Mouse (Mus musculus): ENCODE measurements at regions not wholly inside any gene's neighbourhood (a gene's known extent, or its start where the extent isn't known, plus 50 kb on each side); places are given as distances from the start of the nearest gene placed in this dataset.
"Not testable (repeated sequence)": the region's sequence is repeated elsewhere in the genome, so short reads cannot be mapped to it uniquely, and the experiment has no call there.

GRCm38 (mm10) chr12:79984985-79985747 lies 127.6 kb downstream of the Zfp36l1 start:
- Histone ChIP-seq H3K4me1 (peaks cover 55% of the 10 kb centered on the region), H3K9me3 (no peaks in the 10 kb centered on the region), H3K9ac (no peak overlapping the region), H3K36me3 (no peaks in the 10 kb centered on the region), H3K27ac (peak overlapping the region; percentile 54; the same call in 1 of the 2 replicates), H3K4me3 (no peak overlapping the region), H3K27me3 (no peaks in the 10 kb centered on the region), H3K4me2 (no peak overlapping the region)
- no peak for ATAC-seq (ENCODE audit: insufficient number of reproducible peaks, low FRiP score, low TSS enrichment, low read depth)
- WGBS, result 54% methylated on average over 5 of the region's 5 CpGs

DNA sequence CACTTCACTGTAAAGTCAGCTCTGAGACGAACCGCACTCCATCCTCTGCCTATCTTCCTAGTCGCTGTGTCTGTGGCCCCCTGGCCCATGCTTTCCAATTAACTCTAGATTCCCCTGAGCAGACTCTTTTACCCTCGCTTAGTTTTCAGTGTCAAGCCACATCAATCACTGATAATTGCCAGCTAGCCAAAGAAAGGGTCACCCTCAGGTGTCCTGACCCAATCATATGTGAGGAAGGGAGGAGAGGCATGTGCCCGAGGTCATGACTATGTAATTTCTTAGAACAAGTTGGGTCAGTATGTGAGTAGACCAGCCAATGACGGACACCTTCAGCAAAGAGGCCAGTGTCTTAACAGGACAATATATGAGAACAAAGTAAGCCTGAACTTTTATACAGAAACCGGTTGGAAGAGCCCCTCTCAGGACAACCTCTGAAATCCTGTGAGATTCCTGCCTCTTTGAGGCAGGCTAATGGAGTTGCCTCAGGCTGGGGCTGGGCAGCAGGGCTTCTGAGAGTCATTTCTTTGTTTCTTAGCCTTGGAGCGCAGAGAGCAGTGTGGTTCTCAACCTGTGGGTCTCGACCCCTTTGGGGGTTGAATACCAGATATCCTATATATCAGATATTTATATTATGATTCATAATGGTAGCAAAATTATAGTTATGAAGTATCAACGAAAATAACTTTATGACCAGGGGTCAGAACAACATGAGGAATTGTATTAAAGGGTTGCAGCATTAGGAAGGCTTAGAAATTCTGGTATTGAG lies 128.6 kb downstream of the Zfp36l1 start:
- H3K9me3 ChIP-seq, result no peaks in the 10 kb centered on the region
- no peak overlapping the region for H3K4me3 ChIP-seq
- peaks cover 45% of the 10 kb centered on the region for H3K4me1 ChIP-seq
- H3K9ac ChIP-seq, result no peak overlapping the region
- no peaks in the 10 kb centered on the region for H3K36me3 ChIP-seq
- ATAC-seq (ENCODE audit: insufficient number of reproducible peaks, low FRiP score, low TSS enrichment, low read depth), result no peak
- no peaks in the 10 kb centered on the region for H3K27me3 ChIP-seq
- no peak overlapping the region for H3K4me2 ChIP-seq
- no peak overlapping the region; the same call in 1 of the 2 replicates for H3K27ac ChIP-seq
- WGBS, result 48% methylated on average over 10 of the region's 10 CpGs

GRCm38 (mm10) chr12:79983232-79983631 lies 129.6 kb downstream of the Zfp36l1 start:
- no peak for ATAC-seq (ENCODE audit: insufficient number of reproducible peaks, low FRiP score, low TSS enrichment, low read depth)
- Histone ChIP-seq H3K4me3 (no peak overlapping the region), H3K4me1 (peaks cover 35% of the 10 kb centered on the region), H3K36me3 (no peaks in the 10 kb centered on the region), H3K4me2 (no peak overlapping the region), H3K27ac (no peak overlapping the region), H3K9me3 (no peaks in the 10 kb centered on the region), H3K9ac (no peak overlapping the region), H3K27me3 (no peaks in the 10 kb centered on the region)
- WGBS, result 62% methylated on average over 6 of the region's 6 CpGs

DNA sequence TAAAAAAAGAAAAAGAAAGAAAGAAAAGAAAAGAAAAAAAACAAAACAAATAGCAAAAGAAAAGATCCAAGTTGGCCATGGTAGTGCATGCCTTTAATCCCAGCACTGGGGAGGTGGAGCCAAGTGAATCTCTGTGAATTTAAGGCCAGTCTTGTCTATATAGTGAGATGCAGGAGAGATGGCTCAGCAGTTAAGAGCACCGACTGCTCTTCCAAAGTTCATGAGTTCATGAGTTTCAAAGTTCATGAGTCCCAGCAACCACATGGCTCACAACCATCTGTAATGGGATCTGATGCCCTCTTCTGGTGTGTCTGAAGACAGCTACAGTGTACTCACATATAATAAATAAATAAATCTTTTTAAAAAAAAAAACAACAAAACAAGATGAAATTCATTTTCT lies 130.3 kb downstream of the Zfp36l1 start:
- not testable (repeated sequence) for H3K4me3 ChIP-seq; H3K9me3 ChIP-seq; ATAC-seq (ENCODE audit: insufficient number of reproducible peaks, low FRiP score, low TSS enrichment, low read depth); H3K27me3 ChIP-seq; H3K36me3 ChIP-seq; H3K9ac ChIP-seq; H3K27ac ChIP-seq; H3K4me2 ChIP-seq
- peaks cover 32% of the 10 kb centered on the region for H3K4me1 ChIP-seq
- 56% methylated on average over 1 of the region's 1 CpGs for WGBS

GRCm38 (mm10) chr12:79980711-79981110 lies 132.1 kb downstream of the Zfp36l1 start:
- 84% methylated on average over 4 of the region's 4 CpGs for WGBS
- Histone ChIP-seq H3K9ac (no peak overlapping the region), H3K27ac (no peak overlapping the region)

GRCm38 (mm10) chr12:79977136-79977535 lies 135.7 kb downstream of the Zfp36l1 start:
- Histone ChIP-seq H3K4me1 (peaks cover 22% of the 10 kb centered on the region), H3K9ac (no peak overlapping the region), H3K27me3 (no peaks in the 10 kb centered on the region), H3K9me3 (no peaks in the 10 kb centered on the region), H3K4me3 (no peak overlapping the region), H3K27ac (no peak overlapping the region), H3K4me2 (no peak overlapping the region), H3K36me3 (no peaks in the 10 kb centered on the region)
- ATAC-seq (ENCODE audit: insufficient number of reproducible peaks, low FRiP score, low TSS enrichment, low read depth), result no peak
- 96% methylated on average over 3 of the region's 3 CpGs for WGBS

More at GRCm38 (mm10) chr12:79980711-79981110, 132.1 kb downstream of the Zfp36l1 start:
- Histone ChIP-seq H3K4me1 (peaks cover 21% of the 10 kb centered on the region), H3K36me3 (no peaks in the 10 kb centered on the region), H3K27me3 (no peaks in the 10 kb centered on the region), H3K4me3 (no peak overlapping the region), H3K4me2 (no peak overlapping the region), H3K9me3 (no peaks in the 10 kb centered on the region)
- no peak for ATAC-seq (ENCODE audit: insufficient number of reproducible peaks, low FRiP score, low TSS enrichment, low read depth)

GRCm38 (mm10) chr12:79975466-79976239 lies 137.2 kb downstream of the Zfp36l1 start:
- no peak overlapping the region for H3K9ac ChIP-seq
- ATAC-seq (ENCODE audit: insufficient number of reproducible peaks, low FRiP score, low TSS enrichment, low read depth), result no peak
- H3K27ac ChIP-seq, result peak overlapping the region; percentile 82
- no peaks in the 10 kb centered on the region for H3K9me3 ChIP-seq
- H3K4me2 ChIP-seq, result no peak overlapping the region
- 41% methylated on average over 9 of the region's 9 CpGs for WGBS
- no peaks in the 10 kb centered on the region for H3K36me3 ChIP-seq
- peaks cover 36% of the 10 kb centered on the region for H3K4me1 ChIP-seq
- no peak overlapping the region for H3K4me3 ChIP-seq
- H3K27me3 ChIP-seq, result no peaks in the 10 kb centered on the region

- Histone ChIP-seq H3K4me1 (peaks cover 42% of the 10 kb centered on the region), H3K27me3 (no peaks in the 10 kb centered on the region), H3K36me3 (no peaks in the 10 kb centered on the region), H3K4me2 (no peak overlapping the region), H3K4me3 (no peak overlapping the region), H3K27ac (peak overlapping the region; percentile 82), H3K9ac (no peak overlapping the region), H3K9me3 (no peaks in the 10 kb centered on the region)
- no peak for ATAC-seq (ENCODE audit: insufficient number of reproducible peaks, low FRiP score, low TSS enrichment, low read depth)
- WGBS, result 38% methylated on average over 6 of the region's 6 CpGs
Observed at GRCm38 (mm10) chr12:79975050-79975449, 137.8 kb downstream of the Zfp36l1 start.

GRCm38 (mm10) chr12:79974530-79974929 lies 138.3 kb downstream of the Zfp36l1 start:
- no peak for ATAC-seq (ENCODE audit: insufficient number of reproducible peaks, low FRiP score, low TSS enrichment, low read depth)
- Histone ChIP-seq H3K4me3 (no peak overlapping the region), H3K27me3 (no peaks in the 10 kb centered on the region), H3K4me1 (peaks cover 47% of the 10 kb centered on the region), H3K36me3 (no peaks in the 10 kb centered on the region), H3K9me3 (no peaks in the 10 kb centered on the region), H3K9ac (no peak overlapping the region), H3K4me2 (no peak overlapping the region), H3K27ac (peak overlapping the region; percentile 82)
- WGBS, result 41% methylated on average over 7 of the region's 7 CpGs

- H3K27me3 ChIP-seq, result no peaks in the 10 kb centered on the region
- no peak overlapping the region for H3K9ac ChIP-seq
- no peaks in the 10 kb centered on the region for H3K9me3 ChIP-seq
- H3K4me2 ChIP-seq, result no peak overlapping the region
- no peaks in the 10 kb centered on the region for H3K36me3 ChIP-seq
- no peak overlapping the region for H3K4me3 ChIP-seq
- 75% methylated on average over 7 of the region's 7 CpGs for WGBS
- no peak for ATAC-seq (ENCODE audit: insufficient number of reproducible peaks, low FRiP score, low TSS enrichment, low read depth)
- peaks cover 56% of the 10 kb centered on the region for H3K4me1 ChIP-seq
- H3K27ac ChIP-seq, result peak overlapping the region; percentile 3; the same call in 1 of the 2 replicates
Observed at GRCm38 (mm10) chr12:79973566-79974230, 139.1 kb downstream of the Zfp36l1 start.

DNA sequence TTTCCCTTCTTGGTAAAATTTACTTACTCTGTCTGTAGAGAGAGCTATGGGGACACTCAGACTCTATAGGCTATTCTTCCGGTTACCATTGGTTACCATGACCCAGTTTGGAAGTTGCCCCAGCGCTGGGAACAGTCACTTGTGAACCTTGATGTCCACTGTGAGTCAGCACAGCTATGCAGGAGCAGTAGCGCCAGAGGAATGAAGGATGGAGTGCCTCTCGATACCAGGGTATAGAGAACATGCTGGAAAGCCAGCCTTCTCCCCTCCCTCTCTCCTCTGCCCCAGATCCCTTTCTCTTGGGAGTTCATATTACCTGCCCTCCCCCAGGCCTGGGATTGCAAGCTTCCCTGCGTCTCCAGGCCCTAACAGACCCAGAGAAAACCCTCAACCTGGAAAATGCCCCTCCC lies 141.8 kb downstream of the Zfp36l1 start:
- H3K9ac ChIP-seq, result no peak overlapping the region
- H3K4me3 ChIP-seq, result no peak overlapping the region
- H3K27me3 ChIP-seq, result no peaks in the 10 kb centered on the region
- 59% methylated on average over 5 of the region's 5 CpGs for WGBS
- ATAC-seq (ENCODE audit: insufficient number of reproducible peaks, low FRiP score, low TSS enrichment, low read depth), result no peak
- H3K4me1 ChIP-seq, result peaks cover 80% of the 10 kb centered on the region
- H3K27ac ChIP-seq, result peak overlapping the region; percentile 81
- H3K9me3 ChIP-seq, result no peaks in the 10 kb centered on the region
- no peak overlapping the region for H3K4me2 ChIP-seq
- H3K36me3 ChIP-seq, result no peaks in the 10 kb centered on the region
